Mouse (Mus musculus) bone marrow, adult 2 months (tissue): ENCODE data around the gene Olfr457.

Experiments used
- CTCF ChIP-seq: fragments of 200-500 bp; IDR thresholded peaks from 2 replicates; pipeline ENCODE4 v1.5.1; 2011; ENCODE audit warnings: low read length, control low read depth; ENCODE audit not compliant: control insufficient read depth, insufficient read depth
- POLR2A ChIP-seq: fragments of 200-500 bp; IDR thresholded peaks from 2 replicates; pipeline ENCODE4 v1.6.1; 2011; ENCODE audit warnings: low read depth, mild to moderate bottlenecking, control low read depth, low read length, borderline replicate concordance; ENCODE audit not compliant: control insufficient read depth

GRCm38 (mm10) chr6:42489731-42490130 is 13.6 kb upstream of the Olfr457 start:
- no peak for TF ChIP-seq POLR2A
- TF ChIP-seq CTCF, result no peak
